Mouse (Mus musculus): ENCODE measurements around the gene Gm11273.

DNA sequence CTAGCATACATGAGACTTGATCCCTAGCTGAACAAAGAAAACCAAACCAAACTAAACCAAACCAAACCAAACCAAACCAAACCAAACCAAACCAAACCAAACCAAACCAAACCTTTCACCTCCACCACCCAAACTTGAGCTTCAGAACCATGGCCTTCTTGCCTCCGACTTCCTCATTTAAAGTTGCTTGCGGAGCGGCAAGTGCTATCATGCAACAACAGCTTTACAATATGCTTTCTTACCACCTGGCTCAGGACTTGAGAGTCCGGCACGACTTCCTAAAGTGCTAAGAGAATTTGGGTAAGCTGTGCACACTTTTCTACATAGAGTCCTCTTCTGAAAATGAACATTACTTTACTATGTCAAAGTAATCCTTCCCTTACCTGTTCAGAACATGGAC is 1.1 kb upstream of the Gm11273 start:
- TF ChIP-seq CTCF (IDR thresholded peaks at IDR 0.05; ENCODE audit: control insufficient read depth, insufficient read depth, low read length) (no peak), POLR2A (IDR thresholded peaks at IDR 0.05; ENCODE audit: borderline replicate concordance, control insufficient read depth, low read depth, low read length) (no peak)
